Mouse (Mus musculus) embryonic fibroblast, embryonic 13.5 days (primary cell): Measurements from ENCODE around the gene Pdzrn4.

ENCODE experiments used
- CTCF ChIP-seq: IDR thresholded peaks from 2 replicates; pipeline ENCODE4 v1.5.1; 2011; ENCODE audit warnings: mild to moderate bottlenecking, control low read depth, low read length, moderate library complexity, borderline replicate concordance; ENCODE audit not compliant: insufficient read depth
- POLR2A ChIP-seq: IDR thresholded peaks from 2 replicates; pipeline ENCODE4 v1.6.1; 2011; ENCODE audit warnings: low read depth, mild to moderate bottlenecking, control low read depth, low read length, moderate library complexity

DNA sequence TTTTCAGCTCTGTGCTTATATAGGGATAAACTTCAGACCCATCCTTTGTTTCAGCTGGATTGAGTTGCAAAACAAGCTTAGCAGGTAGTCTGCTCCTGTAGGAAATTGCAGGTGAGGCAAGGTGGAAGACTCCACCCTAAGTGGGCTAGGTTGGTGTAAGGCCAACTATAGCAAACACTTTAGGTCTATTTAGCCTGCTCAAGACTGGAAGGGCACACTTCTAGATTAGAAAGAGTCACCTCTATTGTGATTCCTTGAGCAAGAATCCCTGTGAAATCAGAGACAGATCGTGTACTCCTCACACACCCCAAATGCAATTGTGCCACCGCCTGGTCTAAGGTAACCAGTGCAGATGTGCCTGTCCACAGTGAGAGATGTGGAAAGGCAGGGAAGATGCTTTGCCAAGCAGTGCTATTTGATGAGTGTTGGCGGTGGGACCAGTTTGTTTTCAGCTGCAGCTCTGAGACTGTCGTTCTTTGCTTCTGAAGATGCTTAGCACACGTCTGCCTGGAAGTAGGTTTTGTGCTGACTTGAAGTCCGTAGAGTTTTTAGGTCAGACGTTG lies 158.4 kb downstream of the Pdzrn4 start:
- TF ChIP-seq POLR2A (no peak), CTCF (0 out of 2 replicates have a peak, but pooled peaks have one; percentile 5)
